Mouse (Mus musculus): ENCODE data around the gene Slc2a12. TPM values are rescaled to one million over a fixed set of nuclear protein-coding genes. Genes with fewer than 3 reads are reported as not detected.

The Slc2a12 gene
- 1 to 10 TPM; 2.8 to 3.1 TPM for total RNA-seq (2021)
- long read RNA-seq, experiment 1, partial matches to known transcripts = 0 of 1 reads
- long read RNA-seq, experiment 1, other reads (novel, unspliced or antisense) = 1 of 1 reads
- long read RNA-seq, experiment 2, full-length matches to known transcripts = 5 of 8 reads
- long read RNA-seq, experiment 2, partial matches to known transcripts = 2 of 8 reads
- long read RNA-seq, experiment 2, other reads (novel, unspliced or antisense) = 1 of 8 reads

- DNase-seq (ENCODE audit: low spot score in 2 of 2) = peak; percentile 17 to 42
Measured at GRCm38 (mm10) chr10:22644853-22645491, at the start of gene Slc2a12. Gene Slc2a12 (plus strand): TSS chr10:22645011.

GRCm38 (mm10) chr10:22598908-22599480 lies 45.8 kb upstream of the Slc2a12 start:
- no peak for DNase-seq (ENCODE audit: low spot score in 2 of 2)

GRCm38 (mm10) chr10:22601046-22601445 lies 43.8 kb upstream of the Slc2a12 start:
- DNase-seq (ENCODE audit: low spot score in 2 of 2) = no peak

- DNase-seq (ENCODE audit: low spot score in 2 of 2) = no peak
Measured at GRCm38 (mm10) chr10:22604801-22605200, 40.0 kb upstream of the Slc2a12 start.

- DNase-seq (ENCODE audit: low spot score in 2 of 2) = no peak
Measured at GRCm38 (mm10) chr10:22608273-22608672, 36.5 kb upstream of the Slc2a12 start.

GRCm38 (mm10) chr10:22608799-22609357 lies 35.9 kb upstream of the Slc2a12 start:
- DNase-seq (ENCODE audit: low spot score in 2 of 2) = no peak

GRCm38 (mm10) chr10:22613301-22613700 lies 31.5 kb upstream of the Slc2a12 start:
- no peak for DNase-seq (ENCODE audit: low spot score in 2 of 2)

GRCm38 (mm10) chr10:22614554-22614953 lies 30.3 kb upstream of the Slc2a12 start:
- DNase-seq (ENCODE audit: low spot score in 2 of 2) = no peak

- DNase-seq (ENCODE audit: low spot score in 2 of 2) = no peak
Measured at GRCm38 (mm10) chr10:22615309-22615708, 29.5 kb upstream of the Slc2a12 start.

GRCm38 (mm10) chr10:22618842-22619241 lies 26.0 kb upstream of the Slc2a12 start:
- no peak for DNase-seq (ENCODE audit: low spot score in 2 of 2)

GRCm38 (mm10) chr10:22628832-22629231 lies 16.0 kb upstream of the Slc2a12 start:
- no peak for DNase-seq (ENCODE audit: low spot score in 2 of 2)

- no peak for DNase-seq (ENCODE audit: low spot score in 2 of 2)
Measured at GRCm38 (mm10) chr10:22631103-22631502, 13.7 kb upstream of the Slc2a12 start.

GRCm38 (mm10) chr10:22631528-22631927 lies 13.3 kb upstream of the Slc2a12 start:
- no peak for DNase-seq (ENCODE audit: low spot score in 2 of 2)

- no peak for DNase-seq (ENCODE audit: low spot score in 2 of 2)
Measured at GRCm38 (mm10) chr10:22631956-22632355, 12.9 kb upstream of the Slc2a12 start.

GRCm38 (mm10) chr10:22633406-22634306 lies 11.2 kb upstream of the Slc2a12 start:
- no peak for DNase-seq (ENCODE audit: low spot score in 2 of 2)

- DNase-seq (ENCODE audit: low spot score in 2 of 2) = no peak
Measured at GRCm38 (mm10) chr10:22637241-22637640, 7.6 kb upstream of the Slc2a12 start.

- DNase-seq (ENCODE audit: low spot score in 2 of 2) = no peak
Measured at GRCm38 (mm10) chr10:22644171-22644570, 640 bp upstream of the Slc2a12 start.

GRCm38 (mm10) chr10:22648702-22649101 lies 3.9 kb downstream of the Slc2a12 start:
- DNase-seq (ENCODE audit: low spot score in 2 of 2) = no peak

GRCm38 (mm10) chr10:22653820-22654219 lies 9.0 kb downstream of the Slc2a12 start:
- DNase-seq (ENCODE audit: low spot score in 2 of 2) = no peak

- DNase-seq (ENCODE audit: low spot score in 2 of 2) = no peak
Measured at GRCm38 (mm10) chr10:22658534-22659385, 13.9 kb downstream of the Slc2a12 start.

Measured in adrenal gland, postnatal 4 days (tissue).